Mouse (Mus musculus) megakaryocyte, embryonic 14.5 days (primary cell): ENCODE measurements around the gene Nagpa. TPM values are rescaled to one million over a fixed set of nuclear protein-coding genes. Genes with fewer than 3 reads are reported as not detected.

Experiments used
- H3K27me3 ChIP-seq: replicated peaks from 2 replicates; pipeline ENCODE3; 2012; ENCODE audit warnings: inconsistent platforms
- H3K36me3 ChIP-seq: replicated peaks from 2 replicates; pipeline ENCODE3; 2012; ENCODE audit warnings: low read length, inconsistent platforms, mixed read lengths
- H3K4me1 ChIP-seq: 2 replicates; pipeline ENCODE4 v1.6.1; 2012; ENCODE audit warnings: inconsistent platforms
- H3K4me3 ChIP-seq: replicated peaks from 2 replicates; pipeline ENCODE3; 2012; ENCODE audit warnings: moderate library complexity, mild to moderate bottlenecking, inconsistent platforms
- H3K9me3 ChIP-seq: 2 replicates; pipeline ENCODE4 v1.6.1; 2012; ENCODE audit warnings: inconsistent platforms
- FLI1 ChIP-seq: IDR thresholded peaks from 2 replicates; pipeline ENCODE4 v1.6.1; 2012; ENCODE audit warnings: low read length, inconsistent platforms, mixed read lengths
- GATA1 ChIP-seq: IDR thresholded peaks from 3 replicates; pipeline ENCODE4 v1.6.1; 2012; ENCODE audit warnings: mixed read lengths, low read length, inconsistent platforms, borderline replicate concordance
- polyA plus RNA-seq: library from polyadenylated mRNA; stranded (reverse); fragments of >175 nt; gene quantifications from 2 replicates; pipeline ENCODE4 v1.2.3, GENCODE M21; 2012; ENCODE audit warnings: low replicate concordance; ENCODE audit not compliant: insufficient read depth

Nagpa gene
- polyA plus RNA-seq, 1 experiment, result 23.9 TPM

GRCm38 (mm10) chr16:5222140-5222539 is 18.3 kb upstream of the Nagpa start, which contains the start of gene AU021092:
TSS of gene AU021092 (minus strand) at chr16:5222299.
- H3K4me3 ChIP-seq, result no peak within 1 kb of the TSS
- no peak for TF ChIP-seq FLI1
- TF ChIP-seq GATA1, result no peak
- H3K9me3 ChIP-seq, result no peaks in the 10 kb centered on the region
- peaks cover 35% of the 10 kb centered on the region for H3K27me3 ChIP-seq
- no peaks in the 10 kb centered on the region for H3K36me3 ChIP-seq
- peaks cover 7% of the 10 kb centered on the region for H3K4me1 ChIP-seq

- peaks cover 7% of the 10 kb centered on the region for H3K4me1 ChIP-seq
- no peak overlapping the region for H3K4me3 ChIP-seq
- H3K9me3 ChIP-seq, result no peaks in the 10 kb centered on the region
- H3K27me3 ChIP-seq, result peaks cover 41% of the 10 kb centered on the region
- TF ChIP-seq GATA1 (no peak), FLI1 (no peak)
- no peaks in the 10 kb centered on the region for H3K36me3 ChIP-seq
Measured at GRCm38 (mm10) chr16:5221403-5221802, 17.6 kb upstream of the Nagpa start.

GRCm38 (mm10) chr16:5217341-5218133 is 13.7 kb upstream of the Nagpa start:
- no peak for TF ChIP-seq FLI1
- TF ChIP-seq GATA1, result no peak
- Histone ChIP-seq H3K36me3 (no peaks in the 10 kb centered on the region), H3K27me3 (peaks cover 46% of the 10 kb centered on the region), H3K4me1 (peaks cover 7% of the 10 kb centered on the region), H3K4me3 (no peak overlapping the region), H3K9me3 (no peaks in the 10 kb centered on the region)

GRCm38 (mm10) chr16:5216686-5217085 is 12.9 kb upstream of the Nagpa start:
- no peak for TF ChIP-seq FLI1
- TF ChIP-seq GATA1, result no peak
- Histone ChIP-seq H3K27me3 (peaks cover 41% of the 10 kb centered on the region), H3K4me3 (no peak overlapping the region), H3K9me3 (no peaks in the 10 kb centered on the region), H3K4me1 (0 out of 2 replicates have a peak, but pooled peaks cover 3% of the 10 kb centered on the region), H3K36me3 (no peaks in the 10 kb centered on the region)

- Histone ChIP-seq H3K9me3 (no peaks in the 10 kb centered on the region), H3K27me3 (peaks cover 27% of the 10 kb centered on the region), H3K4me1 (peaks cover 6% of the 10 kb centered on the region), H3K36me3 (no peaks in the 10 kb centered on the region), H3K4me3 (no peak overlapping the region)
- TF ChIP-seq GATA1, result no peak
- no peak for TF ChIP-seq FLI1
Measured at GRCm38 (mm10) chr16:5214126-5214525, 10.3 kb upstream of the Nagpa start.

- Histone ChIP-seq H3K36me3 (no peaks in the 10 kb centered on the region), H3K4me1 (peaks cover 14% of the 10 kb centered on the region), H3K27me3 (peaks cover 13% of the 10 kb centered on the region), H3K9me3 (no peaks in the 10 kb centered on the region), H3K4me3 (no peak overlapping the region)
- TF ChIP-seq GATA1 (no peak), FLI1 (no peak)
Measured at GRCm38 (mm10) chr16:5212150-5212549, 8.3 kb upstream of the Nagpa start.

- H3K9me3 ChIP-seq, result no peaks in the 10 kb centered on the region
- H3K4me3 ChIP-seq, result peak overlapping the region; percentile 38
- H3K36me3 ChIP-seq, result no peaks in the 10 kb centered on the region
- TF ChIP-seq GATA1, result no peak
- no peak for TF ChIP-seq FLI1
- peaks cover 4% of the 10 kb centered on the region for H3K27me3 ChIP-seq
- H3K4me1 ChIP-seq, result peaks cover 23% of the 10 kb centered on the region
Measured at GRCm38 (mm10) chr16:5210365-5210764, 6.6 kb upstream of the Nagpa start.

GRCm38 (mm10) chr16:5206051-5206450 is 2.2 kb upstream of the Nagpa start:
- peaks cover 9% of the 10 kb centered on the region for H3K36me3 ChIP-seq
- no peak for TF ChIP-seq GATA1
- no peak for TF ChIP-seq FLI1
- no peaks in the 10 kb centered on the region for H3K9me3 ChIP-seq
- peaks cover 52% of the 10 kb centered on the region for H3K4me1 ChIP-seq
- H3K4me3 ChIP-seq, result peak overlapping the region; percentile 50
- no peaks in the 10 kb centered on the region for H3K27me3 ChIP-seq

GRCm38 (mm10) chr16:5205431-5205970 is 1.7 kb upstream of the Nagpa start:
- Histone ChIP-seq H3K4me3 (no peak overlapping the region), H3K4me1 (peaks cover 51% of the 10 kb centered on the region), H3K36me3 (peaks cover 15% of the 10 kb centered on the region), H3K27me3 (no peaks in the 10 kb centered on the region), H3K9me3 (no peaks in the 10 kb centered on the region)
- TF ChIP-seq FLI1 (no peak), GATA1 (no peak)

- TF ChIP-seq FLI1 (no peak), GATA1 (no peak)
- Histone ChIP-seq H3K36me3 (peaks cover 38% of the 10 kb centered on the region), H3K27me3 (no peaks in the 10 kb centered on the region), H3K4me1 (peaks cover 40% of the 10 kb centered on the region), H3K4me3 (peak overlapping the region; percentile 99), H3K9me3 (no peaks in the 10 kb centered on the region)
Measured at GRCm38 (mm10) chr16:5203200-5203599, 612 bp downstream of the Nagpa start.

GRCm38 (mm10) chr16:5202681-5203080 is 1.1 kb downstream of the Nagpa start:
- TF ChIP-seq GATA1, result no peak
- no peak for TF ChIP-seq FLI1
- H3K9me3 ChIP-seq, result no peaks in the 10 kb centered on the region
- H3K36me3 ChIP-seq, result peaks cover 43% of the 10 kb centered on the region
- H3K27me3 ChIP-seq, result no peaks in the 10 kb centered on the region
- H3K4me1 ChIP-seq, result peaks cover 38% of the 10 kb centered on the region
- H3K4me3 ChIP-seq, result peak overlapping the region; percentile 99
